Mouse (Mus musculus): Measurements from ENCODE around the gene Erbb4.

GRCm38 (mm10) chr1:68780032-68780431 lies 327.8 kb downstream of the Erbb4 start:
- TF ChIP-seq CTCF (IDR thresholded peaks at IDR 0.05; ENCODE audit: low read depth, low read length), result no peak
- no peak for TF ChIP-seq POLR2A (IDR thresholded peaks at IDR 0.05; ENCODE audit: extremely low read depth, insufficient read depth, low read length)

All from liver, adult 2 months (tissue).